Mouse (Mus musculus) inflammation-experienced regulatory T-cells (primary cell): Measurements from ENCODE around the gene Gm10295. TPM values are rescaled to one million over a fixed set of nuclear protein-coding genes. Genes with fewer than 3 reads are reported as not detected.

ENCODE experiments used
- polyA plus RNA-seq, 2 experiments: library from polyadenylated mRNA; unstranded; fragments of 100-300 nt; shearing (Covaris generic); gene quantifications; one replicate each; pipeline ENCODE4 v1.2.1; 2017

The Gm10295 gene
- 1 to 10 TPM in 1 of 2 experiments, under 1 TPM in 1; 0.20 to 2.2 TPM for polyA plus RNA-seq

GRCm38 (mm10) chr7:71351364-71351763 lies at the start of gene Gm10295:
Gene Gm10295 (minus strand): TSS chr7:71351485.

